Mouse (Mus musculus): ENCODE measurements at regions not wholly inside any gene's neighbourhood (a gene's known extent, or its start where the extent isn't known, plus 50 kb on each side); places are given as distances from the start of the nearest gene placed in this dataset.

DNA sequence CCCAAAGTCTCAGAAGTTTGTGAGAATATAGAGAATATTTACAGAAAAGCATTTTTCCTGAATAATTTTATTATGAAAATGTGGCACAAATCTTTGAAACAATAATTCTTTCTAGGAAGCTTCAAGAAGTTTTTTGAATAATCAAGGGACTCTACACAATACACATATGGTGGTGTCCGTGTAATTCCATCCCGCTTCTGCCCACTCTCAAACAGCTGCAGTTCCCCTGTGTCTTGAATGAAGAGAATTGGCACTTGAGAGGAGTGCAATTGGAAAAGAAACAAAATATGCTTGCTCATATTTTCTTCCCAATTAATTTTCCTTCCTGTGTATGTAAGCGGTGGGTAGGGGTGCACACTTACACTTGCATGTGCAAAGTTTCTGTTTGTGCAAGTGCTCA is 805.7 kb upstream of the Tbl1xr1 start:
- TF ChIP-seq CTCF (conservative IDR thresholded peaks at IDR 0.05; ENCODE audit: low read length) (no peak), NANOG (IDR thresholded peaks at IDR 0.05; ENCODE audit: borderline replicate concordance, low read length) (no peak)

Measured in E14TG2a.4 (cell line).